Mouse (Mus musculus): Measurements from ENCODE around the gene Jph3.
A peak's percentile ranks its signal among the peaks of the same experiment; 100 is the strongest.

Jph3 gene

DNA sequence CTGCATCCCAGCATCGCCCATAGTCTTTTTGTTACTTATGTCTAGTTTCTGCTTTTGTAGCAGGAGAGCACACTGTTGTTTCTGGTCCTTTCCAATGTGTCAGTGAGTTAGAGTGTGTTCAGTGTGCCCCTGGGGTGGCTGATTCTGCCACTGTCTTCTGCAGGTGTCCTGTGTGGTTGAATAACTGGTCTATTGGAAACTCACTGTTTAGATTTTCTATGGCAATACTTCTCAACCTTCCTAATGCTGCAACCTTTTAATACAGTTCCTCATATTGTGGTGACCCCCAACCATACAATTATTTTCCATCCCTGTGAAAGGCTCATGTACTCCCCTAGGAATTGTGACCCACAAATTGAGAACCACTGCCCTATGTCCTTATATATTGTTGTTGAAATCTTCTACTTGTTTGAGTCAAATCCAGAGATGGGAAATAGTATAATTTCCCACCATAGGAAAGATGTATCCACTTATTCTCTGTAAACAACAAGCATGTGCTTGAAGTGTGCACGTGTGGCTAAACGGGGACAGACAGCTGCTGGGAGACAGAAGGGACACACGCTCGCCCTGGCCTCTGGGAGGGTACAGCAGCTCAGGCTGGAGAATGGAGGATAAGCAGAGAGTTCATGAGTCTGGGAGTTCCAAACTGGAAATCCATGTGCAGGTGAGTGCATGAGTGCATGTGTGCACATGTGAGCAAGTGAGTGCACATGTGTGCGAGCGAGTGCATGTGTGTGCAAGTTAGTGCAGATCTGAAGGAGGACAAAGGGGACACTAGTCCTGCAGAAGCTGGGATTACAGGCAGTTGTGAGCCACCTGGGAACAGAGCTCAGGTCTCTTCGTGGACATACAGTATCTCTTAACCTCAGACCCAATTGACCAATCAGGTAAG, 112.9 kb downstream of the Jph3 start:
- DNase-seq = peak; percentile 3

DNA sequence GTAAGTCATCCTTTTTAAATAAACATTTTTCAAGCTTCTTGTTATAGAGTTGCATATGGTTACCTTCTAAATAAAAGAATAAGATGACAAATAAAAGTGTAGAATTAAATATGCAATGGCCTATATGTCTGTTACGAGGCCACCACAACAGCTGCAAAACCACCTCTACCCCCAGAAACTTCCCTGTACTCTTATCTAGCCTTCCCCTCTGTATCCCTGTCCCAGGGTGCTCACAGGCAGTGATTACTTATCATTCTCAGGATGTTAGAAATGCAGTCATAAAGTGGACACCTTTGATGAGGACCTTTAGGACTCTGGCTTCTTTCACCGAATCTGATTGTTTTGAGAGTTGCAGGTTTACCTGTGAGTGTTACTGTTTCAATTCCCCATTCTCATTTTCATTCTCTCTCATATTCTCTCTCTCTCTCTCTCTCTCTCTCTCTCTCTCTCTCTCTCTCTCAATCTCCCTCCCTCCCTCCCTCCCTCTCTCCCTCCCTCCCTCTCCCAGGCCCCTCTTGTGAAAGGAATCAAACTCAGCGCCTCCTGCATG, 113.8 kb downstream of the Jph3 start:
- peak; percentile 1 for DNase-seq
